ENCODE assay signal across 31 mouse cellular contexts in the genomic region with DNA sequence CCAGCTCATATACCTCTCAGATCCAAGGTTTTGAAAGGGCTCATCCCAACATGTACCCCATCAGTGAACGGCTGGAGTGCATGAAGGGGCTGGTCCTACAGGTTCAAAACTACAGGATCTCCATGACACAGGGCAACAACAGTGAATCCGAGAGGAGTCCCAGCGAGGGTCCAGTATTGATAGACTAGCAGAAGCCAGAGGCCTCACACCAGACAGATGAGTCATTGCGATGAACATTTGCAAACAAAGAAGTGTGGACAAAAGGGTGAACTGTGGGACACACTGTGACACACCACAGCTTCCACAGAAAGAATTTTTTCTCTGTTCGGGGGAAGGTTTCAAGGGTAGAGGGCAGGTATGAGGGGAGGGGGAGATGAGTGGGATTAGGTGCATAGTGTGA. TPM values are rescaled to one million over a fixed set of nuclear protein-coding genes. Genes with fewer than 3 reads are reported as not detected.
"Had no signal": no experiment of that assay in that cellular context is flagged by ENCODE, and none has a peak within 500 bp of the region (broad histone marks: within the 10 kb centered on the region; RNA-seq: fewer than 3 reads in every experiment).

No protein-coding gene starts in this region.

- H3K9me3 ChIP-seq: heart, embryonic 13.5 days; heart, embryonic 15.5 days; hindbrain, embryonic 10.5 days; hindbrain, embryonic 12.5 days; intestine, embryonic 15.5 days; limb, embryonic 10.5 days; limb, embryonic 12.5 days; liver, embryonic 13.5 days; liver, embryonic 15.5 days had no signal

- DNase-seq: gastrocnemius, adult 2 months; gastrocnemius, postnatal 10 days; gastrocnemius, postnatal 25 days; heart, adult 2 months; heart, postnatal 14 days; heart, postnatal 4 days; kidney, adult 18-20 months; kidney, adult 8-10 months; kidney, postnatal 10 days; kidney, postnatal 25 days; kidney, postnatal 4 days; liver; liver, embryonic 13.5 days had no signal

- H3K4me1 ChIP-seq: heart, embryonic 13.5 days; heart, embryonic 15.5 days; hindbrain, embryonic 12.5 days; intestine, embryonic 15.5 days; limb, embryonic 12.5 days; liver, embryonic 13.5 days; liver, embryonic 15.5 days had no signal

- H3K4me2 ChIP-seq: heart, embryonic 11.5 days; heart, embryonic 13.5 days; heart, embryonic 15.5 days; hindbrain, embryonic 12.5 days; hindbrain, embryonic 14.5 days; intestine, embryonic 15.5 days; limb, embryonic 12.5 days; liver, embryonic 13.5 days; liver, embryonic 15.5 days had no signal

- H3K27me3 ChIP-seq: heart, embryonic 13.5 days; heart, embryonic 15.5 days; hindbrain, embryonic 12.5 days; intestine, embryonic 15.5 days; limb, embryonic 12.5 days; liver, embryonic 13.5 days; liver, embryonic 15.5 days had no signal

- ATAC-seq: hindbrain, embryonic 16.5 days; inflammation-experienced regulatory T-cells, adult 6 months; intestine, embryonic 15.5 days; intestine, postnatal 0 days had no signal

- H3K4me3 ChIP-seq: gastrocnemius, adult 2 months; heart, adult 2 months; heart, embryonic 13.5 days; heart, embryonic 15.5 days; hindbrain, embryonic 10.5 days; hindbrain, embryonic 12.5 days; intestine, embryonic 15.5 days; layer of hippocampus, adult 2 months; left cerebral cortex, adult 2 months; limb, embryonic 10.5 days; limb, embryonic 12.5 days; liver, embryonic 13.5 days; liver, embryonic 15.5 days had no signal

- H3K36me3 ChIP-seq: heart, embryonic 13.5 days; heart, embryonic 15.5 days; hindbrain, embryonic 10.5 days; hindbrain, embryonic 12.5 days; intestine, embryonic 15.5 days; limb, embryonic 10.5 days; limb, embryonic 12.5 days; liver, embryonic 13.5 days; liver, embryonic 15.5 days had no signal

- H3K27ac ChIP-seq: gastrocnemius, adult 2 months; heart, adult 2 months; heart, embryonic 13.5 days; heart, embryonic 15.5 days; hindbrain, embryonic 10.5 days; hindbrain, embryonic 12.5 days; hindbrain, embryonic 14.5 days; intestine, embryonic 15.5 days; layer of hippocampus, adult 2 months; left cerebral cortex, adult 2 months; limb, embryonic 10.5 days; limb, embryonic 12.5 days; liver, embryonic 13.5 days; liver, embryonic 15.5 days had no signal

- H3K9ac ChIP-seq: heart, embryonic 13.5 days; heart, embryonic 15.5 days; hindbrain, embryonic 12.5 days; hindbrain, embryonic 14.5 days; intestine, embryonic 15.5 days; limb, embryonic 12.5 days; liver, embryonic 13.5 days; liver, embryonic 15.5 days had no signal

RNA-seq across cellular contexts. Expression of gene Spp2, which starts 13.4 kb away (rescaled TPM):
- total RNA-seq: gastrocnemius, adult 2 months; gastrocnemius, postnatal 25 days; granulocyte monocyte progenitor cell, adult 5-6 weeks; heart, adult 2 months; heart, postnatal 14 days; heart, postnatal 4 days; layer of hippocampus, adult 2 months; left cerebral cortex, adult 2 months; left cerebral cortex, postnatal 14 days; left cerebral cortex, postnatal 36 days had no signal
- polyA plus RNA-seq: heart, adult 2 months; hindbrain, embryonic 10.5 days; hindbrain, embryonic 12.5 days; inflammation-experienced regulatory T-cells, adult 6 months; limb, embryonic 10.5 days; limb, embryonic 12.5 days had no signal
